Mouse (Mus musculus) ES-E14 (cell line): ENCODE data around the gene Efna1.

Experiments
- CHD2 ChIP-seq: IDR thresholded peaks from 2 replicates; pipeline ENCODE4 v1.6.1; 2014; ENCODE audit warnings: mild to moderate bottlenecking, low read depth, low read length, inconsistent platforms
- HCFC1 ChIP-seq: IDR thresholded peaks from 2 replicates; pipeline ENCODE4 v1.6.1; 2012; ENCODE audit warnings: low read length, inconsistent platforms, borderline replicate concordance; ENCODE audit not compliant: insufficient read depth
- MAFK ChIP-seq: IDR thresholded peaks from 2 replicates; pipeline ENCODE4 v1.6.1; 2014; ENCODE audit warnings: mild to moderate bottlenecking, low read depth, low read length, inconsistent platforms; ENCODE audit not compliant: insufficient read depth
- ZC3H11A ChIP-seq: IDR thresholded peaks from 2 replicates; pipeline ENCODE4 v1.6.1; 2012; ENCODE audit warnings: low read depth, mild to moderate bottlenecking, inconsistent platforms, low read length, borderline replicate concordance

DNA sequence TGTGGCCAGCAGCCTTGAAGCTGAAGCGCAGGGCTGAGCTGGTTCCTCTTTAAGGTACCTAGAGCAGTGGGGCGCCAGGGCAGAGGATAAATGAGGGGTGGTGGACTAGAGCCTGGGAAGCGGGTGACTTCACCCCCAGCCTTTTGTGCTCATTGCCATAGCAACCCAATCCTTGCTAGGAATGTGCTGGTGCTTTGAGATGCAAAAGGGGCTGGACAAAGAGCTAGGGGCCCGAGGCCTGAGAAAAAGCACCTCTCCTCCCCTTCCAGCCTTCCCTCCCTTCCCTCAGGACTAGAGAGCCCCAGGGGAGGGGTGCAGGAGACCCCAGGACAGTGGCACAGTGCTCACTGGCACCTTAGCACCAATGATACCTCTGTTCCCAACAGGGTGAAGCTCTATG is 55.0 kb downstream of the Efna1 start:
- no peak for TF ChIP-seq ZC3H11A
- no peak for TF ChIP-seq MAFK
- TF ChIP-seq CHD2: no peak
- no peak for TF ChIP-seq HCFC1
